Mouse (Mus musculus) G1E (cell line): ENCODE data around the gene Bpifb1.

Experiments used
- CTCF ChIP-seq: IDR thresholded peaks from 2 replicates; pipeline ENCODE4 v1.5.1; 2012; ENCODE audit warnings: low read depth, low read length, inconsistent platforms, mixed read lengths
- GATA1 ChIP-seq: IDR thresholded peaks from 2 replicates; pipeline ENCODE4 v1.6.1; 2012; ENCODE audit warnings: borderline replicate concordance, low read length, inconsistent platforms, mixed read lengths
- GATA2 ChIP-seq: IDR thresholded peaks from 2 replicates; pipeline ENCODE4 v1.6.1; 2012; ENCODE audit warnings: low read depth, low read length, inconsistent platforms, borderline replicate concordance
- POLR2AphosphoS5 ChIP-seq: IDR thresholded peaks from 2 replicates; pipeline ENCODE4 v1.6.1; 2012; ENCODE audit warnings: low read depth, low read length, inconsistent platforms; ENCODE audit not compliant: insufficient replicate concordance
- TAL1 ChIP-seq: conservative IDR thresholded peaks from 2 replicates; pipeline ENCODE4 v1.6.1; 2012; ENCODE audit warnings: low read depth, low read length, inconsistent platforms, mixed read lengths

DNA sequence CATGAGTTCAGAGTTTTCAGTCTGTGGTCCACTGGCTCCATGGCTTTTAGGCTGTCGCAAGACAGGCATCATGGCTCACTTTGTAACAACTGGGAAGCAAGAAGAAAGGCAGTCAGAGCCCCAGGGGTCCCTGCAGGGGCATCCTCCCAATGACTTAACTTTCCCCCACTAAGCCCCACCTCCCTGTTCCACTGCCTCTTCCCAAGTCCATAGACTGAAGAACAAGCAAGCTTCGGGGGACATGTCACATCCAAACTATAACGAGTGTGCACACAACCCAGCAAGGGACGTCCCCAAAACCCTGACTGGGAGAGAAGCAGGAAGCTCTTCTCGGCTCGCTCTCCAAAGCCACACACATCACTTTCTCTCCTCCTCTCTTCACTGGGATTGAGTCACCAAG lies 19.0 kb upstream of the Bpifb1 start:
- TF ChIP-seq CTCF (no peak), TAL1 (no peak), GATA1 (no peak), POLR2AphosphoS5 (no peak), GATA2 (no peak)
